Mouse (Mus musculus): ENCODE measurements around the gene Schip1.
A peak's percentile ranks its signal among the peaks of the same experiment; 100 is the strongest.

Gene Schip1

GRCm38 (mm10) chr3:68565675-68566055 is 501.1 kb downstream of the Schip1 start:
- no peak for DNase-seq

- no peak for DNase-seq
Observed at GRCm38 (mm10) chr3:68567581-68567980, 503.0 kb downstream of the Schip1 start.

- no peak for DNase-seq
Observed at GRCm38 (mm10) chr3:68568149-68568548, 503.5 kb downstream of the Schip1 start.

- DNase-seq = no peak
Observed at GRCm38 (mm10) chr3:68568716-68569115, 504.1 kb downstream of the Schip1 start.

- DNase-seq = peak; percentile 26
Observed at GRCm38 (mm10) chr3:68570319-68570718, 505.7 kb downstream of the Schip1 start.

- peak; percentile 89 for DNase-seq
Observed at GRCm38 (mm10) chr3:68572249-68573225, 507.9 kb downstream of the Schip1 start.

- DNase-seq = peak; percentile 24
Observed at GRCm38 (mm10) chr3:68573226-68573624, 508.6 kb downstream of the Schip1 start.

GRCm38 (mm10) chr3:68574097-68574496 is 509.5 kb downstream of the Schip1 start:
- no peak for DNase-seq

GRCm38 (mm10) chr3:68574565-68574964 is 510.0 kb downstream of the Schip1 start:
- peak; percentile 22 for DNase-seq

- peak; percentile 41 for DNase-seq
Observed at GRCm38 (mm10) chr3:68575636-68576340, 511.2 kb downstream of the Schip1 start.

- peak; percentile 89 for DNase-seq
Observed at GRCm38 (mm10) chr3:68576431-68576830, 511.8 kb downstream of the Schip1 start.

- DNase-seq = no peak
Observed at GRCm38 (mm10) chr3:68576948-68577347, 512.3 kb downstream of the Schip1 start.

- DNase-seq = no peak
Observed at GRCm38 (mm10) chr3:68581591-68581990, 517.0 kb downstream of the Schip1 start.

- DNase-seq = no peak
Observed at GRCm38 (mm10) chr3:68582103-68582740, 517.6 kb downstream of the Schip1 start.

- no peak for DNase-seq
Observed at GRCm38 (mm10) chr3:68583031-68583693, 518.6 kb downstream of the Schip1 start.

GRCm38 (mm10) chr3:68583771-68584511 is 519.3 kb downstream of the Schip1 start:
- DNase-seq = no peak

- DNase-seq = no peak
Observed at GRCm38 (mm10) chr3:68585213-68585612, 520.6 kb downstream of the Schip1 start.

GRCm38 (mm10) chr3:68586646-68587064 is 522.1 kb downstream of the Schip1 start:
- DNase-seq = no peak

GRCm38 (mm10) chr3:68587567-68588245 is 523.1 kb downstream of the Schip1 start:
- DNase-seq = no peak

- no peak for DNase-seq
Observed at GRCm38 (mm10) chr3:68589220-68589840, 524.7 kb downstream of the Schip1 start.

GRCm38 (mm10) chr3:68590436-68590835 is 525.8 kb downstream of the Schip1 start:
- no peak for DNase-seq

All from right cerebral cortex, postnatal 25 days (tissue).